Mouse (Mus musculus): Measurements from ENCODE around the gene Cd300lg. TPM values are rescaled to one million over a fixed set of nuclear protein-coding genes. Genes with fewer than 3 reads are reported as not detected.

Gene Cd300lg
- polyA plus RNA-seq, 1 experiment: 5.4 TPM

DNA sequence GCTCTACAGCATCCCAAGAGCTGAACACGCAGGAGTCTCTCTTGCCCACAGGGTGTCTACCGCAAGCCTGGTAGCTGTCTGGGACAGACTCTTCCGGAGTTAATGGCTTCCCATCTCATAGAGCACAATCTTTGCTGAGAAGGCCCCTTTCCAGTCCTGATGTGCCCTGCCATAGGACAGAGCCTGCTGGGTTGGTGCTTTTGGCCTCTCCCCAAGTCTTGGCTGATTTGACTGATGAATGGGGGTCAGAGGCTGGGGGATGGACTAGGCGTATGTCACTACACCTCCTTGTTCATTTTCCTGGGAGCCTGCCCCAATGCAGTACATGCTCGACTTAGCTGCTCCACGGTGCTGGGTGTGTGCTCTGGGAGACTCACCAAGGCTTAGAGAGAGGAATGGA, 3.5 kb upstream of the Cd300lg start:
- Histone ChIP-seq H3K4me1 (ENCODE audit: control insufficient read depth, insufficient read depth, insufficient read length, low read length) (peaks cover 2% of the 10 kb centered on the region; the same call in 1 of the 2 replicates), H3K27ac (ENCODE audit: insufficient read depth, low read depth, low read length) (no peak overlapping the region), H3K36me3 (ENCODE audit: control insufficient read depth, insufficient read depth, low read length) (no peaks in the 10 kb centered on the region), H3K27me3 (ENCODE audit: control insufficient read depth, insufficient read depth, low read length) (no peaks in the 10 kb centered on the region), H3K4me3 (ENCODE audit: low read depth, low read length) (no peak overlapping the region)
- 93% methylated on average over 6 of the region's 6 CpGs for WGBS
- TF ChIP-seq CTCF (IDR thresholded peaks at IDR 0.05; ENCODE audit: extremely low read depth, insufficient read length, insufficient replicate concordance, low read depth, low read length): no peak
- no peak for TF ChIP-seq POLR2A (IDR thresholded peaks at IDR 0.05; ENCODE audit: low read depth, low read length)

DNA sequence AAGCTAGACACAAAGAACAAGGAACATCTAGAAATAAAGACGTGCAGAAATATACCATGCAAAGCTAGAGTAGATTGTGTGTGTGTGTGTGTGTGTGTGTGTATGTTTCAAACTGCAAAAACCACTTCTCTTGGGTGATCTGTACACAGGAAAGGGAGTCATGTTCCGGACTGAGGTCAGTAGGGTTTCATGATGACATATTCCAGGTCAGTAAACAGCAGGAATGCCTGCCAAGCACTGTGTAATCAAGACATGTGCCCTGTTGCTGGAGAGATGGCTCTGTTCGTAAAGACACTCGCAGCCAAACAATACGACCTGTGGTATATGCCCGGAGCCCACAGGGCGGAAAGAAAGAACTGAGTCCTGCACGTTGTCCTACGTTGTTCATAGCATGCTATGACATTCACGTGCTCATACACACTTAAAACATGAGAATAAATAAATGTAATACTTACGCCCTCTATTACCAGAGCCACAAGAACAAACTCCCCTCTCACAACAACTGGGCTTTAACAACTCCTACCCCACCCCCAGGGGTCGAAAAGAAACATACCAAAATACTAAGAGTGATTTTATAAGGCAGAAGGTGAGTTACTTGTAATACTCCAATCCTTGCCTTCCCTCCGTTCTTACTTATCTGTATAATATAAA, 1.7 kb upstream of the Cd300lg start:
- H3K4me1 ChIP-seq (ENCODE audit: control insufficient read depth, insufficient read depth, insufficient read length, low read length): no peaks in the 10 kb centered on the region
- no peak overlapping the region for H3K27ac ChIP-seq (ENCODE audit: insufficient read depth, low read depth, low read length)
- H3K36me3 ChIP-seq (ENCODE audit: control insufficient read depth, insufficient read depth, low read length): no peaks in the 10 kb centered on the region
- H3K4me3 ChIP-seq (ENCODE audit: low read depth, low read length): no peak overlapping the region
- no peaks in the 10 kb centered on the region for H3K27me3 ChIP-seq (ENCODE audit: control insufficient read depth, insufficient read depth, low read length)
- 53% methylated on average over 13 of the region's 13 CpGs for WGBS
- TF ChIP-seq CTCF (IDR thresholded peaks at IDR 0.05; ENCODE audit: extremely low read depth, insufficient read length, insufficient replicate concordance, low read depth, low read length) (no peak), POLR2A (IDR thresholded peaks at IDR 0.05; ENCODE audit: low read depth, low read length) (no peak)

DNA sequence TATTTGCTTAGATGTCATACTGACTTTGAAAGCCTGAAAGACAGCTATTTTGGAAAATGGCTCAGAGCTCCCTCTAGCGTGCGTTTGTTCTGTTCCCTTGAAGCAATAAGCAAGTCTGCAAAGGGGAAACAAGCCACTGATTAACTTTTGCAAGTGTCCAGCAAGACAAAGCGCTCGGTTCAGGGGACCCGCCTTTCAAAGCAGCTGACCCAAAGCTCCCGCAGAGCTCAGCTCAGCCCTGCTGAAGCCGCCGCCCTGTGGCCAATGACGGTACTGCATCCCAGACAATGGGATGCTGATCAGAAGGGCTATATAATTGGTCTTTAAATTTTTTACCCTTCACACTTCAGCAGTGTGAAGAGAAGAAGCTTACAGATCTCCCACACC, 1.2 kb upstream of the Cd300lg start:
- Histone ChIP-seq H3K27me3 (ENCODE audit: control insufficient read depth, insufficient read depth, low read length) (no peaks in the 10 kb centered on the region), H3K4me1 (ENCODE audit: control insufficient read depth, insufficient read depth, insufficient read length, low read length) (no peaks in the 10 kb centered on the region), H3K27ac (ENCODE audit: insufficient read depth, low read depth, low read length) (no peak overlapping the region), H3K36me3 (ENCODE audit: control insufficient read depth, insufficient read depth, low read length) (no peaks in the 10 kb centered on the region), H3K4me3 (ENCODE audit: low read depth, low read length) (no peak overlapping the region)
- 2% methylated on average over 9 of the region's 9 CpGs for WGBS
- TF ChIP-seq POLR2A (IDR thresholded peaks at IDR 0.05; ENCODE audit: low read depth, low read length) (no peak), CTCF (IDR thresholded peaks at IDR 0.05; ENCODE audit: extremely low read depth, insufficient read length, insufficient replicate concordance, low read depth, low read length) (peak; percentile 99)

DNA sequence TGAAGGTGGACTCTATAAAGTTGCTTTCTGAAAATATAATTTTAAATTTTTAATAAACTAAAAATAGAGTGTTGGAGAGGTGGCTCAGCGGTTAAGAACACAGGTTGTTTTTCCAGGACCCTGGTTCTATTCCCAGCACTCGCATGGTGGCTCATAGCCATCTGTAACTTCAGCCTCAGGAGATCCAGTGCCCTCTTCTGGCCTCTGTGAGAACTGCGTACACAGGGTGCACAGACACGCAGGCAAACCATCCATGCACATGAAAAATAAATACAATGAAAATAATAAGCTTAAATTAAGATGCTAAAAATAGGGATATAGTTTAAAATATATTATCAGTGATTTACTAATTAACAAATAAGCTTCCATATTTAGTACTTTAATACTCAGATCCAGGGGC, 663 bp upstream of the Cd300lg start:
- H3K4me3 ChIP-seq (ENCODE audit: low read depth, low read length): no peak overlapping the region
- no peaks in the 10 kb centered on the region for H3K4me1 ChIP-seq (ENCODE audit: control insufficient read depth, insufficient read depth, insufficient read length, low read length)
- TF ChIP-seq POLR2A (IDR thresholded peaks at IDR 0.05; ENCODE audit: low read depth, low read length) (no peak), CTCF (IDR thresholded peaks at IDR 0.05; ENCODE audit: extremely low read depth, insufficient read length, insufficient replicate concordance, low read depth, low read length) (no peak)
- WGBS: 71% methylated on average over 4 of the region's 4 CpGs
- H3K36me3 ChIP-seq (ENCODE audit: control insufficient read depth, insufficient read depth, low read length): no peaks in the 10 kb centered on the region
- H3K27ac ChIP-seq (ENCODE audit: insufficient read depth, low read depth, low read length): no peak overlapping the region
- no peaks in the 10 kb centered on the region for H3K27me3 ChIP-seq (ENCODE audit: control insufficient read depth, insufficient read depth, low read length)

DNA sequence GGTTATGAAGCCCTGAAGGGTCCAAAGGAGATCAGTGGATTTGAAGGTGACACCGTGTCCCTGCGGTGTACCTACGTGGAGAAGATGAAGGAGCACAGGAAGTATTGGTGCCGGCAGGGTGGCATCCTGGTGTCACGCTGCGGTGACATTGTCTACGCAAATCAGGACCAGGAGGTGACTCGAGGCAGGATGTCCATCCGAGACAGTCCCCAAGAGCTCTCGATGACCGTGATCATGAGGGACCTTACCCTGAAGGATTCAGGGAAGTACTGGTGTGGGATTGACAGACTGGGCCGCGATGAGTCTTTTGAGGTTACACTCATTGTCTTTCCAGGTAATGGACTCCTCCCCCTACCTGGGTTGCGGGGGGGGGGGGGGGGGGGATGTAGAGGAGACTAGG, 1.7 kb downstream of the Cd300lg start:
- H3K4me3 ChIP-seq (ENCODE audit: low read depth, low read length): peak overlapping the region; percentile 21; the same call in 1 of the 2 replicates
- WGBS: 88% methylated on average over 13 of the region's 14 CpGs
- H3K27ac ChIP-seq (ENCODE audit: insufficient read depth, low read depth, low read length): no peak overlapping the region
- TF ChIP-seq CTCF (IDR thresholded peaks at IDR 0.05; ENCODE audit: extremely low read depth, insufficient read length, insufficient replicate concordance, low read depth, low read length) (no peak), POLR2A (IDR thresholded peaks at IDR 0.05; ENCODE audit: low read depth, low read length) (no peak)
- H3K27me3 ChIP-seq (ENCODE audit: control insufficient read depth, insufficient read depth, low read length): no peaks in the 10 kb centered on the region
- H3K36me3 ChIP-seq (ENCODE audit: control insufficient read depth, insufficient read depth, low read length): no peaks in the 10 kb centered on the region
- H3K4me1 ChIP-seq (ENCODE audit: control insufficient read depth, insufficient read depth, insufficient read length, low read length): no peaks in the 10 kb centered on the region

DNA sequence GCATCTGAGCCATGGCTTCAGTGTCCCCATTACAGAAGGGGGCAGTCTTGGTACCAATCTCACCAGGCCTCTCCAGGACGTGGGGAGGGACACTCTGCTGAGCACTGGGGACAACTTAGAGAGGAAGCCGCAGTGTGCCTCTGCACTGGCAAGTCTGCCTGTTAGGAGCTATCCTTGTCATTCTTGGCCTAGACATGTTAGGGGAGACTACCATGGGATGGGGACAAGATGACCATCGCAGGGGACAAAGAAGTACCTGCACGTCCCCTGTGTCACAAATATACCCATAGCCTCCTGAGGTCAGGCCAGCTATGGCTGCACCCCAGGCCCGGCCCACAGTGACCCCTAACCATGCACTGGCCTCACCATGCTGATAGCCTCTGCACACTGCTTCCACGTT, 2.1 kb downstream of the Cd300lg start:
- Histone ChIP-seq H3K36me3 (ENCODE audit: control insufficient read depth, insufficient read depth, low read length) (no peaks in the 10 kb centered on the region), H3K4me3 (ENCODE audit: low read depth, low read length) (no peak overlapping the region), H3K27me3 (ENCODE audit: control insufficient read depth, insufficient read depth, low read length) (no peaks in the 10 kb centered on the region), H3K4me1 (ENCODE audit: control insufficient read depth, insufficient read depth, insufficient read length, low read length) (no peaks in the 10 kb centered on the region), H3K27ac (ENCODE audit: insufficient read depth, low read depth, low read length) (no peak overlapping the region)
- WGBS: 83% methylated on average over 6 of the region's 6 CpGs
- TF ChIP-seq POLR2A (IDR thresholded peaks at IDR 0.05; ENCODE audit: low read depth, low read length) (no peak), CTCF (IDR thresholded peaks at IDR 0.05; ENCODE audit: extremely low read depth, insufficient read length, insufficient replicate concordance, low read depth, low read length) (no peak)

DNA sequence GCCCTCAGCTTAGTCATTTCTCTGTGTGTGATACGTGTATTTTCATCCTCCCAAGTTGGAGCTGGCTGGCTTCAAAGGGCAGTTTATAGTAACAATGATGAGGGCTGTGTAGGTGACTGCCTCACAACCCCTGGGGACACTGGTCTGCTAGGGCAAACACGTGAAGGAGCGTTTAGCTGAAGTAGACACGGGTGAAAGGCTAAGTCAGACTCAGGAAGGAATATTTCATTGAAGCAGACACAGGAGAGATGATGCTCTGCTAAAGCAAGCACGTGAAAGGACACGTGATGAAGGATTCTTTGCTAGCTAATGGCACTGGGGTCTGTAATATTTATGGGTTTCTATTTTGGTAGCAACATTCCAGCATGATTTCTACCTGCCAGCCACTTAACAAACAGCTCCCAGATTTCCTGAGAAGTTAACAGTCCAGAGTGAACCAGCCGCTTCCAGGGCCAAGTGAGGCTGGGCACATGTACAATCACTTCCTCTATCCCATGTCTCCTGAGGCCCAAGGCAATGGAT, 3.4 kb downstream of the Cd300lg start:
- no peak overlapping the region for H3K27ac ChIP-seq (ENCODE audit: insufficient read depth, low read depth, low read length)

More for the DNA sequence above, 3.4 kb downstream of the Cd300lg start:
- TF ChIP-seq POLR2A (IDR thresholded peaks at IDR 0.05; ENCODE audit: low read depth, low read length) (no peak), CTCF (IDR thresholded peaks at IDR 0.05; ENCODE audit: extremely low read depth, insufficient read length, insufficient replicate concordance, low read depth, low read length) (no peak)
- Histone ChIP-seq H3K4me3 (ENCODE audit: low read depth, low read length) (no peak overlapping the region), H3K27me3 (ENCODE audit: control insufficient read depth, insufficient read depth, low read length) (no peaks in the 10 kb centered on the region), H3K4me1 (ENCODE audit: control insufficient read depth, insufficient read depth, insufficient read length, low read length) (no peaks in the 10 kb centered on the region), H3K36me3 (ENCODE audit: control insufficient read depth, insufficient read depth, low read length) (no peaks in the 10 kb centered on the region)
- 74% methylated on average over 7 of the region's 7 CpGs for WGBS

All from small intestine, adult 2 months (tissue).